Mouse (Mus musculus) G1E (cell line): ENCODE data around the gene Sgsm2.

Experiments used
- CTCF ChIP-seq: IDR thresholded peaks from 2 replicates; pipeline ENCODE4 v1.5.1; 2012; ENCODE audit warnings: low read depth, low read length, inconsistent platforms, mixed read lengths
- GATA1 ChIP-seq: IDR thresholded peaks from 2 replicates; pipeline ENCODE4 v1.6.1; 2012; ENCODE audit warnings: borderline replicate concordance, low read length, inconsistent platforms, mixed read lengths
- POLR2AphosphoS5 ChIP-seq: IDR thresholded peaks from 2 replicates; pipeline ENCODE4 v1.6.1; 2012; ENCODE audit warnings: low read depth, low read length, inconsistent platforms; ENCODE audit not compliant: insufficient replicate concordance
- TAL1 ChIP-seq: conservative IDR thresholded peaks from 2 replicates; pipeline ENCODE4 v1.6.1; 2012; ENCODE audit warnings: low read depth, low read length, inconsistent platforms, mixed read lengths

DNA sequence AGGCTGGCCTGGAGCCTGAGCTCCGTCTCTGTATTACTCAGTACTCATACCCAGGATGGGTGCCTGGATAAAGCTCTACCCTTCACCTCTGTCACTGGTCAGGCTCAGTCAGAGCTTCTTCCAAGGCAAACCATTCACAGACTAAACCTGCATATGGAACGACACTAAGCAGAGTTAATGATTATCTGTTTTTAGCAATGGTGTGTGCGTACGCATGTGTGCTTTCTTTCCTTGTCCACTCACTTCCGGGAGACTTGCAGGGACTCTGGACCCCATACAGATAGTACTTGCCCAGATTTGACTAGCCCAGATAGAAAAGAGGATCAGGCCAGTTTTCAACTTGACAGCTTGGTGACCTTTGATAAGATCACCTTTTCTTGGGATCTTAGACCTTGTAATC is 70.2 kb downstream of the Sgsm2 start:
- TF ChIP-seq CTCF (no peak), TAL1 (no peak), POLR2AphosphoS5 (no peak), GATA1 (no peak)
